Mouse (Mus musculus): ENCODE results near the gene Ankrd40.

The Ankrd40 gene

GRCm38 (mm10) chr11:94323271-94323925 lies 4.4 kb upstream of the Ankrd40 start:
- no peak for DNase-seq

- DNase-seq: no peak
Observed at GRCm38 (mm10) chr11:94324618-94325017, 3.2 kb upstream of the Ankrd40 start.

DNA sequence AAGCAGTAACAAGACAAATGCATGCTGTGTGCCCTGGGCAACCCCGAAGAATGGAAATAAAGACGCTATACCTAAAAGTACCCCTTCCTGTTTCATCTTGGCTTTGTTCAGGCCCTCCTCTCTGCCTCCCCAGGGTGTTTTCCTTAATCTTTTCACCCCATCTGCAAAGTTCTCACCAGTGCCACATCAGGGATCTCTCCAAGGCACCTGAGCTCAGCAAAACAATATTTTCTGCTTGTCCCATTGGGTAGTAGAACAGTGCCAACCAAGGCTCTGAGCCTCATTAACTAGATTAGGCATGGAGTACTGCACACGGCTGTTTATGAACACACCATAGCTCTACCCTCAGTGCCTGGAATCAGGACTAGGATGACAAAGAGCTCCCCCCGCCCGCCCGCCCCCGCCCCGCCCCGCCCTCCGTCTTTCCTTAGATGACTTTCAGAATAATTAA lies 815 bp upstream of the Ankrd40 start:
- peak; percentile 77 to 81 for DNase-seq

DNA sequence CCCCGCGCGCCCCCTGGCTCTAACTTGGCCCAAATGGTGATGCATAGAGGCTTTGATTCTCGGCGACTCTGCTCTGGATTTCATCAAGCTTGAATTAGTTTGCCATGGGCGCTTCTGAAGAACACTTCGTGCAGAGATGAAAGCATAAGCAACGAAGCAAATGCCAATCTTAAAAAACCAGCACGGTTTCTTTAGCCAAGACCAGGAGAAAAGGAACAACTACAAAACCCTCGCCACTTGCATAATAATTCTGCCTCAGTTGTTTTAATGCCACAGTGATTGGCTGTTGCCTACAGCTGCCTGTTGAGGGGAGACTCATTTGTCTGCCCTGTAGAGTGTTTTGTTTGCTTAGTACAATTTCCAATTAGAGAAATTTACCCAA lies 834 bp downstream of the Ankrd40 start:
- DNase-seq: peak in 1 of 2 experiments; percentile 45

- DNase-seq: peak; percentile 74 to 76
Observed at GRCm38 (mm10) chr11:94329270-94329891, 1.6 kb downstream of the Ankrd40 start.

DNA sequence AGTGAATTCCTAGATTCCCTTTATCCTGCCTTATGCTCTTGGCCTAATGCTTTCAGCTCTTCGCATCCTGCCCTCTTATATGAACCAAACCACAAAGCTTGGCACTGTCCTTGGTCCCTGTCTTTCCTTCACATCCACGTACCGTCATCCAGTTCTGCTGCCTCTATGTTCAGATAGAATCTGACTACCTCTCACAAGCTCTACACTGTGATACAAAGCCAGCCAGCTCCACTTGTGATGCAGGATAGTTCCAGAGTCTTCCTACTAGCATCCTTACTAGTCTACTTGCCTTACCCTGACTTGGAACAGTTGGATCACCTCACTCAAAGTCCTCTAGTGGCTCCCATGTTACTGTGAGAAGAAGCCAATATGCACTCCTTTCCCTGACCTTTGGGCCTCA lies 2.4 kb downstream of the Ankrd40 start:
- DNase-seq: no peak

DNA sequence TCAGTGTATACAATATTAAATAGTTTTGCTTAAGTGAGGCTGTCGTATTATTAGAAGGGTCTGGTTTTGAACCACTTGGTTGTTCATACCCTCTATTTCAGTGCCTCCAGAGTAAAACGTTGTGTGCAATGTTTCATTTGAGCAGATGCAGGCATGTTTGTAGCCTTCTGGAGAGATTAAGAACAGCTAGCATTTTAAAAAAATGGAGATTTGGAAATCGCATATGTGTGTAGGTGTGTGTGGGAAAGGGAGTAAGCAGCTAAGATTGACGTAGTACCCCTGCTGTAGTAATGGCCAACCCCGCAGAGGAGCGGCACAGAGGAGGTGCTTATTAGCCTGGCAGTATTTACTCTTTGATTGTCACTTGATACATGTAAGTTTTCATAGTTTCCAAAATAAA lies 4.9 kb downstream of the Ankrd40 start:
- no peak for DNase-seq

GRCm38 (mm10) chr11:94334386-94334968 lies 6.7 kb downstream of the Ankrd40 start:
- no peak for DNase-seq

DNA sequence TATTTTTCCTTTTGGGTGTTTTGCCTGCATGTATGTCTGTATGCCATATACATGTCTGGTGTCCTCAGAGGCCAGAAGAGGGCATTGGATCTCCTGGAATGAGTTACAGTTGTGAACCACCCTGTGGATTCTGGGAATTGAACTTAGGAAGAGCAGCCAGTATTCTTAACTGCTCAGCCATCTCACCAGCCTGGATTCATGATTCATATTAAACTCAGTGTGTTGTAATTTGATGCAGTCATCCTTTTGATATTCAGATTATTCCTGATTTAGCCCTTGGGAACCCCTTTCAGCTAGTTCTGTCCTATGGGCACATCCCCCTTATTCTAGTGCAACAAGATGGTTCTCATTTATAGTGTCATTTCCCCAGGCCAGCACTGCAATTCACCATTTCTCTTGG lies 8.8 kb downstream of the Ankrd40 start:
- DNase-seq: no peak

DNA sequence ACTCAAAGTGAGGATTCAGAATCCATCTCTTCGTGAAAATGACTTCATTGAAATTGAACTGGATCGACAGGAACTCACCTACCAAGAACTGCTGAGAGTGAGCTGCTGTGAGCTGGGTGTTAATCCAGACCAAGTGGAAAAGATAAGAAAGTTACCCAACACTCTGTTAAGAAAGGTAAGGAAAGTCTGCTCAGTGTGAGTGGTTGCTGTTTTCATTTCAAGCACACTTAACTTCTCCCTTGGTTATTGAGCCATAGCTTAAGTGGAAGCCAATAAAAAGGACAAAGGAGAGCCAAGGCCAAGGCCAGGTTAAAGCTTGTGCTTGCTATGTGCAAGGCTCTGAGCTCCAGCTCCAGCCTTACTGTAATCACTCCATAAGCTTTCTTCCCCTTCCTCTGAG lies 10.5 kb downstream of the Ankrd40 start:
- DNase-seq: no peak

DNA sequence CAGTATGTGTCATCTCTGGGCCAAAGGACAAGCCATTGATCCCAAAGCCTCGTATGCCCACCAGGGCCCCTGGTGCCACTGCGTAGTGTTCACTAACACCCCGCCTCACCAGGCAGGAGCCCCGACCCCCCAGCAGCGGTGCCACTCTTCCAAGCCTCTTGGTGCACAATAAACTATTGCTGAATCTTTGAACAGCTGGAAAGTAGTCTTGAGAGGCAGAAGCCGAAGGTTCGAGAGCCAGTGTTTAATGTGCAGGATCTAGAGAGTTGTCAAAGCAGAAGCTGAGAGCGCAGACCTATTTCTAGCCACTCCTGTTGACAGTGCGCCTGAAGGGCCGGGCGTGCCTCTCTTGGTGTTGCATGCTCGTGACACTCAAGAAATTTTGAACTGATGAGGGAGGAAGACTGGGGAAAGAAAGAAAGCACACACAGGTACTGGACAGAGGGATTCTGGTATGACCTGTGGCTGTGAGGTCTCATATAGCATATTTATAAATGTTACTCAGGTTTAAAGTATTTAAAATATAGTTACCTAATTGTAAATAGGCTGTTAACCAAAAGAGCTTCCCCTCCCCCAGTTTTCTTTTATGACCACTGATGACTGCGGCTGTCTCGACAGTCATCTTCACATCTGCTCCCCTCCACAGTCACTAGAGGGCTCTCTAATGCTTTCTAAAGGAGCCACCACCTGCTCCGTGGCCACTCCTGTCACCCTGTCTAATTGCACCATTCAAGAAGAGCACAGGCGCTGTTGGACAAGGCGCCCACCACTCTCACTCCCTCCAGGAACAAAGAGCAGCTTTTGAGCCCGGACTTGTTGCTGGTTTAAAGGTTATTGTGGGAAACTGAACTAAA lies 12.2 kb downstream of the Ankrd40 start:
- peak; percentile 81 to 82 for DNase-seq

- no peak for DNase-seq
Observed at GRCm38 (mm10) chr11:94340948-94341933, 13.4 kb downstream of the Ankrd40 start.

- no peak for DNase-seq
Observed at GRCm38 (mm10) chr11:94342114-94342905, 14.5 kb downstream of the Ankrd40 start.

DNA sequence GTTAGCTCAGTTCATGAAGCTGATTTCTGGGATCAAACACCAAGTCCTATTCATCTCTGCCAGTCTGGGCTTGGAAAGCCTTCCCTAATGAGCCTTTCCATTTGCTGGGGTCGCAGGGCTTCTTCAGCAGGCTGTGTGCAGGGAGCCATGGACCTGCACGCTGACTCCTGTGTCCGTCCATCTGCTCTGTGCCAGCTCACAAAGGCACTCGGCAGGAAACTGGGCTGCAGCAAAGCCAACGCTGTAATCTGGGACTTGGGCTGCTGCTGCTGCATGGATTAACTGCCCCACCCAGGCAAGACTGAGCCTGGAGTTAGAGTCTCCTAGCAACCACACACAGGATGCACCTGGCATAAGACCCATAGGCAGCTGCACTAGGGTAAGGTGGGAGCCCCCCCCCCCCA lies 16.2 kb downstream of the Ankrd40 start:
- peak; percentile 52 to 59 for DNase-seq

DNA sequence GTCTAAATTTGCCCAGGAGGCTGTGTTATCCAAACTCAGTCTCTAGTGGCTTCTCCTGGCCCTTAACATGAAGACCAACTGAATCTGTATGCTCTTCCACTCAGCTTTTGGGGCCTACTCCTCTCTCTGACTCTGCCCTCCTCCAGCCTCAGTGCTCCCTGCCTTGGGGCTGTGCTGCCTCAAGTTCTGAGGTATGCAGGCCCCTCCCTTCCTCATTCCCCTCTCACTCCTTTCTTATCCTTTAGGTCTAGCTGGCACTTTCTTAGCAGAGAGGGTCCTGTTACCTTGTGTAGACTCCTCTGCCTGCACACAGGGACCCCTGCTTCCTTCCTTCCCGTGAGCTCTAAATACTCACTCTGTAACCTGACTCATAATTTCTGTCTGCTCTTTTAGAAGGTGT lies 16.7 kb downstream of the Ankrd40 start:
- DNase-seq: no peak

DNA sequence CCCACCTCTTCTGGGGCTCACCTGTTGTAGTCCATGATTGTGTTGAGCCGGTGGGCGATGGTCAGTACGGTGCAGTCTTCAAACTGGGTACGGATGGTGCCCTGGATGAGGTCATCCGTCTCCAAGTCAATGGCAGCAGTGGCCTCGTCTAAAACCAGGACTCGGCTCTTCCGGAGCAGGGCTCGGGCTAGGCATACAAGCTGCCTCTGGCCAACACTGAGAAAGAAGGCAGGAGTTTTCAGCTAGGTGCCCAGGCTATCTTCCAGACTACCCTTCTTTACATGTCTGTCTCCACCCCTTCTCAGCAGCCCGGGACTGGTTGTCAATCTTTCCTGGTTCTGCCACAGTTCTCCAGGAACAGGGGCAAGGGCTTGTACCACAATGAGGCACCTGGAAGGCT lies 18.1 kb downstream of the Ankrd40 start:
- no peak for DNase-seq

GRCm38 (mm10) chr11:94346611-94347010 lies 18.8 kb downstream of the Ankrd40 start:
- DNase-seq: no peak

DNA sequence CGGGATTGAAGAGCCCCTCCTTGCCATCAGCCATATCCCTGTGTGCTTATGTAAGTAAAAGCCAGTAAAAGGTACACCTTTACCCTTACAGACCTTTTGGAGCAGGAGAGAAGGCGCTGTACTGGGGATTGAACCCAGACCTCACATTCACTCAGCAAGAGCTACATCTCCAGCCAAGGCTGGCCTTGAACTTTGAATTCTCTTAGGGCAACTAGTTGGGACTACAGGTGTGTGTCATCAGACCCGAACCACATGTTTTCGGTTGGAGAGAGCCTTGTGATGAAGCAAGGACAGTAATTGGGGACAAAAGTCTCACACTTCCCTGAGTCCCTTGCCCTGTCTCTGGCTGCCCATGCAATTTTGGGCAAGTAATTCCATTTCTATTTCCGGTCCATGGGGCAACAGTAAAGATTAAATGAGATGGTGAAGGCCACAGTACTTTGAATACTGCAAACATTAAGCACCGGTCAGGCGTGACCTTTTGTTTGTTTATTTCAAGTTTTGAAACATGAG lies 19.3 kb downstream of the Ankrd40 start:
- DNase-seq: no peak

GRCm38 (mm10) chr11:94349839-94350238 lies 22.0 kb downstream of the Ankrd40 start:
- no peak for DNase-seq

DNA sequence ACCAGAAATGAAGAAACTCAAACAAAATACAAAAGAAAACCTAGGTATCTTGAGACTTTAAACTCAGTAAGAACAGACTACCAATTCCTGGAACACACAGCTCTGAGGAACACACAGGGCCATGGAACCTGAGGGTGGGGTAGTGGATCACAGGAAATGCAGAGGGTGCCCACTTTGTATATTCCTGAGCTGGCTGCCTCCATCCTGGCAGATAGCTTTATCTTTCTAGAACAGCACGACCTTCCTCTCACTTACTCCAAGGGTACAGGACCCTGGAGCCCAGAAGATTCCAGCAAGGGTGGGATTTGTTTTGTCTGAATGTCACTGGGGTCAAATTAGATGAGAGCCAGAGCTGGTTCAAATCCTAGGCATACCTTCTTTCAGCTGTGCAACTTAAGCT lies 22.5 kb downstream of the Ankrd40 start:
- DNase-seq: no peak

- no peak for DNase-seq
Observed at GRCm38 (mm10) chr11:94351094-94351493, 23.3 kb downstream of the Ankrd40 start.

Measured in cerebellum, postnatal 14 days (tissue).